Mouse (Mus musculus) T-cell, adult 2 months (primary cell): ENCODE measurements at regions not wholly inside any gene's neighbourhood (a gene's known extent, or its start where the extent isn't known, plus 50 kb on each side); places are given as distances from the start of the nearest gene placed in this dataset.

Source experiments
- DNase-seq: peaks from one replicate; pipeline ENCODE4 v3.0.0; 2022; ENCODE audit warnings: low spot score

DNA sequence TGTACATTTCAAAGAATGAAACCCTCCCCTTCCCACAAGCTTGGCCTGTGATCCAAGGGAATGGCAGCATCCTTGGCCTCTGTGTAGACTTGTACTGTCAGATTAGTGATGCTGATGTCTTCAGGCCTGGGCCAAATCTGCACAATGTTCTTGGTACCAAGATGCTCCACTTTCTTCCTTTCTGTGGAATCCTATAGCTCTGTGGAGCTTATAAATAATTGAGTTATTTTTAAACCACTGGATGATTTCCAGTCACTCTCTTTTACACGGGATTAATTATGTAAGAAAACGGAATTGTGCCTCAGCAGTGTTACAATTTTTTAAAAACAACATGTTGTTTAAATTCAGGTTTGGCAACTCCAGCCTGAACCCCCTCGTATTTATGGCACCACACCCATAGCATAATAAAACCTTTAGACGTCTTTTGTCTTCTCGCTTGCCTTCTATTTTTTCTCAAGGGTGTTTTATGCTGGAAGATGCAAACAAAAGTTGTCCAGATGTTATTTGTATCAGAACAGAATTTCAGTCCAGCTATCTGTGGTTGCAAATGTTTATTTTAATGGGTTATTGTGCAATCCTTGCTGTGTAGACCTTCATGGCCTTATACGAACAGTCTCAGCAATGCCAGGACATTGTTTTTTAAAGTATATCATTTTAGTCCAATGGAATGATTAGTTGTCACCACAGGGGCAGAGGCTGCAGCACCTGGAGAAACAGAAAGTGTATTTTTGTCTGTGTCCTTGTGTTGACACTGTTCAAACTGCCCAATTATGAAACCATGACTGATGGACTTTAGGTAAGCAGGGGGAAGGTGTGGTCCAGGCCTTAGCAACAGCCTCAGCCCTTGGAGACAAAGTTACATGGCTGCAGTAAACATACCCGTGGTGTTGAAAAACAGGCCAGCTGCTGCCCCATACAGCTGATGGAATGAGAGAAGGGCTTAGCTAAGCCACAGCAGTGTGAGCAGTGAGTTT is 630.4 kb upstream of the Zeb2 start:
- DNase-seq: no peak

- no peak for DNase-seq
Measured at GRCm38 (mm10) chr2:45746606-45747005, 629.4 kb upstream of the Zeb2 start.

- DNase-seq: no peak
Measured at GRCm38 (mm10) chr2:45736278-45736677, 619.1 kb upstream of the Zeb2 start.

DNA sequence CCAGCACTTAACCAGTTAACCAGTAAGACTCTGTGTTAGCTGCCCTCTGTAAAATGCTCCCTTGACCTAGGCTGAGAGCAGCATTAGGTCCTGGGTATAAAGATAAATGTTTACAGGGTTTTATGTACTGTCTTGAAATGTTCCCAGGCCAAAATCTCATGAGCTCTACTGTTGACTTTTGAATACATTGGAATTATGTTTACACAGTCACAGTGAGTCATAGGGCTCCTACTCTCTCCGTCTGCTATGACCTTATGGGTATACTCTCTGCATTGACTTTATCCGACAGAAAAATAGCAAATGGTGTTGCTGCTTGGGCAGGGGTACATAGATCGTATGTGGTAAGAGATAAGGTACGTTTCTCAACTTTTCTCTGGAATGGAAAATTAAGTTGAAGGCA is 596.8 kb upstream of the Zeb2 start:
- DNase-seq: no peak

- DNase-seq: no peak
Measured at GRCm38 (mm10) chr2:45707026-45707425, 589.8 kb upstream of the Zeb2 start.

DNA sequence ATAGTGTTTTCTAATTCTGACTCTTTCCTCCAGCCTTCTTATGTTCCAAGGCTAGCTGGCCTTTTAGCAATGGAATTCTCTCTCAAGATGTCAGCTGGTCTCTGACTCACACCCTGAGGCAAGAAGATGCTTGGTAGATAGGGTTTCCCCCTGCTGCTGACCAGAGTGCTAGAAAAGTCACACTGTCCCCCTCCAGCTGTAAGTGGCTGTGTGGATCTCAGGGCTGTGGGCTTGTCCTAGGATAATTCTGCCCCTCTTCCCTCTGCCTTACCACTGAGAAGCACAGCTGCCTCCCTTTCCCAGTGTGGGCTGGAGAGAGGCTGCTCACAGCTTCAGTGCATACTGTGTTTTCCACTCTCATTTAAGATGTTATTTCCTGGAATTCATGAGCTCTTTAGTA is 585.3 kb upstream of the Zeb2 start:
- no peak for DNase-seq

DNA sequence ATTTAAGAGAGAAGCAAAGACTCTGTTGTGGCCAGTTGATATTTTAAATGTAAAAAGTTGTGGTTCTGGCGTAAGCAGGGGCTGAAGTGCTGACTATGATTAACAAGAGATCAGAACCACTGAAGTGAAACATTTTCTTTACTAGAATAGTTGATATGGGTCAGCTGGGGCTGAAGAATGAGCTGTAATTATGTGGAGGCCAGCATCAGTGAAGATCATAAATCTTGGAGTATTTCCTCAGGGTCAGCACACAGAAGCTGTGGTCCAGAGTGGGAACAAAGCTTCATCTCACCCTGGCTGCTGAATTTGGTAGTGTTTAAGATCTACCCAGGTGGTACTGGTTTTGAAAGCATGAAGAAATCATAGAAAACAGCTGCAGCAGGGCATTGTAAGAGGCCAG is 583.4 kb upstream of the Zeb2 start:
- no peak for DNase-seq

GRCm38 (mm10) chr2:45693291-45694020 is 576.3 kb upstream of the Zeb2 start:
- no peak for DNase-seq

GRCm38 (mm10) chr2:45692819-45693218 is 575.6 kb upstream of the Zeb2 start:
- no peak for DNase-seq

DNA sequence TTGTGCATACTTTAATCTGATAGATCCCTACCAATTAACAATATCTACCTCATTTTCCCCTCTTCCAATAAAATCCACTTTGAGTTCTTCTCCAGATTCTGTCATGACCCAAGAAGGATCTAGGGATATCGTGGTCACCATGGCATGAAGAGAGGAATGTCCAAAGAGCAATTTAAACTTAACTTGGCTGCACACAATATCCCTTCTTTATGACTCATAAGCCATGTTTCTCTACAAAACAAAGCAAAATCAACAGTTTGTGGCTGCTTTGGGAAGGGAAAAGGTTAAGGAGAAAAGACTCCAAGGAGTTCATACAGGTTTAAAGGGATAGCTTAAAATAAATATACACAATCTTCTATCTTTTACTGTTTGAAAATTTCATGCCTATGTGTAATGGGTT is 571.8 kb upstream of the Zeb2 start:
- no peak for DNase-seq

DNA sequence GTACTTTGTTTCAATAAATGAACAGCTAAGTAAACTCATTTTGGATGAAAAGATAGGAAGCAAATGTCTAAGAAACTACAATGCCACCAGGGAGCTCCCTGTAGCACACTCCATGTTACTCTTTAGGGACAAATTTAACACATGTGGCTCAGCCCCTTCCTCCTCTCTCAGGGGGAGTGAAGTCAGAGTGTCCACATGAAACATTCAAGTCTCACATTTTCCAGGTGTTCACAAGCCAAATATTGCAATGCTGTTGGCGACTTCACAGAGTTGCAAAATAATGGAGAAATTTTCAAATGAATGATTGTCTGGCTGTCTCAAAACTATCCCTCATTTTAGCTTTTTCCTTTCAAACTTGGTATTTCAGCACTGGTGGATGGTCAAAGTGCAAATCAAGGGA is 564.1 kb upstream of the Zeb2 start:
- DNase-seq: no peak

GRCm38 (mm10) chr2:45679101-45679895 is 562.1 kb upstream of the Zeb2 start:
- no peak for DNase-seq

DNA sequence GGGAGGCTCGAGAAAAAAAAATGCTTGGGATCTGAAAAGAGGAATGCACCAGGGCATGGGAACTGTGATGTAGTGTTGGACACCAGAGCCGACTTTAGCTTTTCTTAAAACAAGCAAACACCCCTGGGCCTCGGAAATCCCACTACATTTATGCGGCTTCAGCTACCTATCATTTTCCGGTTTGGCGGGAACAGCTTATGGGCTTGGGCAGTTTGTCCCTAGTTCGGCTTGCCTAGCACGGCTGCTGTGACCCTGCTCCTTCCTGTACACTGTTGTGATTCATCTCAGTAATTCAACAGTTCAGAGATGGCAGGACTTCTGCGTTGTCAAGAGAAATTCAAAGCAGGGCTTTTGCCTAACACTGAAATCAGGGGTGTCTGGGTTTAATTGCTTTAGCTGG is 561.5 kb upstream of the Zeb2 start:
- DNase-seq: no peak

DNA sequence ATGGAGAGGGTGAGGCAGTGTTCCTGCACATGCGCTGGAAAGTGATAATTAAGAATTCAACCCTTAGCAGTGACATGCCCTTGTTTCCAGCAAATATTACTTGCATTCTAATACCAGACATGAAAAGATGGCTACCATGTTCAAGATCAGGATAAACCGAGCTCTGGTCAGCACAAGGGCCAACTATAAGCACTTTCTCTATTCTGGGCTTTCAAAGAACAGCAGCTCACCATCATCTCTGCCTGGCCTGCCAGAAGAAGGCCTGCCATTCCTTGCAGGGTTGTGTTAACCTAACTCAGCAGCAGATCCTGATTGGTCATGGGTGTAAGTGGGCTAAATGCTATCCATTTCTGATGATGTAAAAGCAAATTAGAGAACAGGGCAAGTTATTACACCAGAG is 558.6 kb upstream of the Zeb2 start:
- no peak for DNase-seq

DNA sequence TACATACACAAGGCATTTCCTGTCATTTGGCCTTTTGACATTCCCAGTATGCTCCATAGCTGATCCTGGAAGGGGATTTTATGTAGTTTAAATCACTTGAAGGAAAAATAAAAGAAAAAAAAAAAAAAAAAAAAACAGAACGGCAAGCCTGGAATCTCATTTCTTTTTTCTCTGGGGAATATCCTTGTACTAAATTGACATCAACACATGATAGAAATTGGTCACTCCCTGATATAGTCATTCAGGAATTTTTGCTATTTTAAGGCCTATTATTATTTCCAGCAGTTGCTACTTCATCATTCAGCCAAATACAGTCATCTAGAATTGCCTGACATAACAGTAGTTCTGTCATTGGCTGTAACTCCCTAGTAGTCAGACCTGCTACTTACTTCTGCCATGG is 538.8 kb upstream of the Zeb2 start:
- DNase-seq: no peak

GRCm38 (mm10) chr2:45654693-45655092 is 537.5 kb upstream of the Zeb2 start:
- DNase-seq: no peak

DNA sequence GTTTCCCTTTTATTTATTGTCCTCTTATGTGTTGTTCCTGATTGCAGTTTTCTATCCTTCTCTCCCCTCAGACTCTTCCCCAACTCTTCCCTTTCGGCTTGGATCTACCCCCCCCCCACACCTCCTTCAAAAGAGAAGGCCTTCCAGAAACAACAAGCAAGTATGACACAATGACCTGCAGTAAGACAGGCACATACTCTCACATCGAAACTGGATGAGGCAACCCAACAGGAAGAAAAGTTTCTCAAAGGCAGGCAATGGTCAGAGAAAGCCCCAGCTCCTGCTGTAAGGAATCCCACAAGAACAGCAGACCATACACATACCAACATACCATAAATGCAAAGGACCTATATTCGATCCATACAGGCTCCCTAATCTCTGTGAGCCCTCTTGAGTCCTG is 535.8 kb upstream of the Zeb2 start:
- no peak for DNase-seq

DNA sequence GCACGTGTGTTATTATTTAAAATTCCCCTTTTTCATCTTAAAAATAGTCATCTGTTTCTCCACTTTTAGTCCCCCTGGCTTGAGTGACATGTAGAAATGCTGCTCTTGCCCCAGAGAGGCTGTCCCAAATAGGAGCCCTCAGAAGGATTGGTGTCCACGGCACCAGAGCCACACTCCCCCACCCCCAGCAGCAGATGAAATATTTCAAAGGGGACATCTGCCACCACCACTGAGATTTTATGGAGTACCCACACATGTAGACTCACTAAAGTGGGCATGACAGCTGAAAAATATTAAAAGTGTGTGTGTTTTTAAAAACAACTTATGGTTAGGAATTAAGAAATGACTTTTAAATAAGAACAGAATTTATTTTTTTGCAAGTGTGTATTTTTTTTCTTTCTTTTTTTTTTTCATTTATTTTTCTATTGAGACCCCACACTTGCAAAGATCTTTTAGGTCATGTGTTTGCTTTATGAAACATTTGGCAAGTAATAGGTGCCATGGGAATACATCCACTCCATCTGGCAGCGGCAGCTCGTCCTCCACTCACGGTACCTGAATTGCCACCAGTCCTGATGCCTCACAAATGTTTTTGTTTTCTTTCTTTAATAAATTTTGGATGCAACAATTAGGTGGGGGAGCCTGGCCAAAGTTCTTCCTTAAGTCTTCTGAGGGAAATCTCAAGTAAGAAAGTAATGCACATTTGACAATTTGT is 533.2 kb upstream of the Zeb2 start:
- no peak for DNase-seq

GRCm38 (mm10) chr2:45647846-45648245 is 530.7 kb upstream of the Zeb2 start:
- DNase-seq: no peak

DNA sequence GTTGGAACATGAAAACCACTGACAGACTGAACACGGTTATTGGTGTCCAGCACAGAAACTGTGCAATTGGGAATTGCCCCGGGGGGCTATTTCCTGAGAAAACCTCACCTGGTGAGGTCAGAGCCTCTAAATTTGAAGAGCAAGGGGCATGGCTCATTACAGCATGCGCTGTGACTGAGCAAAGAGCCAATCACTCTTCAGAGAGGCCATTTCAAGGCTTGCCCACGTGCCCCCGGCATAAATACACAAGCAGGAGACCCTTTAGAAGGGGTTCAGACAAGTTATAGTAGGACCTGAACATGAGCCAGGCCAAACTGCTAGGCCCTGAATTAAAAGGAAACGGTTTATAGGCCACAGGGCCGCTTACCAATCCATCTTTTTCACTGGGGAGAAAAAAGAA is 512.9 kb upstream of the Zeb2 start:
- no peak for DNase-seq

DNA sequence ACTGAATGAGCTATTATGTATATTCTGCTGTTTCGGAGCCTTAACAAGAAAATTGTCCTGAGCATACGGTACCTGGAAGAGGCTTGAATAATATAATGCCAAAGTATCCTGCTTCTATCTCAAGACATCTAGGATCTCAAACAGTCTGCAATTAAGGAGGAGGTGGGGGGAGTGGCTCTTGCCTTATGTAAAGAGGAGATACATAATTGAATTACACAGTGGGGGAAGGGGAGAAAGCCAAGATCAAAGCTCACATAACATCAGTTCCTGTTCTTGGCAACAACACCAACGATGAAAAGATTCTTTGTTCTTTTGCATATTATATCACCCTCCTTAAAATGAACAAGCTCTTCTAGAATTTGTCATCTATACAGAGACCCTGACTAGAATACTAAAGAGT is 512.4 kb upstream of the Zeb2 start:
- no peak for DNase-seq

DNA sequence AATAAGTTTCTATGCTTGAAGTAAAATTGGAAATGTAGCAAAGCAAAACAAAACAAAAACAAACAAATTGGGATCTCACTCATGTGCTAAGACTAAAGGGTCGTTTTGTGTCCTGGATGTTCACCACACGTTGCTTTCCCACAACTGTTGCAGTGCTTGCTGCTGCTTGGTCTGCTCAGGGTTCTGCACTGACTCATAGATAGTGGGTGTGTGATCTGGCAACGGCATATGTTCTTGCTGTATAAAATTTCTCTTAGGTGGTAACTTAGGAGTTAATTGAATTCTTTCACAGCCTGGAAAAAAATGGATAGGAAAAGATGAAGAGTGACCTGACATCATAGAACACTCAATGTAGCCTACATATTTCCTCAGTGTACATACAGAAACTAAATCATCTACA is 505.9 kb upstream of the Zeb2 start:
- no peak for DNase-seq
